Mouse (Mus musculus) testis, adult 2 months (tissue): ENCODE data around the gene Ganc.

Experiments
- CTCF ChIP-seq: fragments of 200-500 bp; IDR thresholded peaks from 2 replicates; pipeline ENCODE4 v1.5.1; 2012; ENCODE audit warnings: low read depth, mild to moderate bottlenecking, inconsistent platforms, low read length, moderate library complexity; ENCODE audit not compliant: control insufficient read depth, insufficient read depth, insufficient replicate concordance
- POLR2A ChIP-seq: fragments of 200-500 bp; IDR thresholded peaks from 2 replicates; pipeline ENCODE4 v1.6.1; 2012; ENCODE audit warnings: low read depth, mild to moderate bottlenecking, inconsistent platforms, low read length, moderate library complexity; ENCODE audit not compliant: control insufficient read depth

GRCm38 (mm10) chr2:120503992-120504391 lies 100.3 kb downstream of the Ganc start:
- TF ChIP-seq CTCF (no peak), POLR2A (no peak)
